Mouse (Mus musculus) stomach, postnatal 0 days (tissue): ENCODE measurements around the gene Mab21l3. TPM values are rescaled to one million over a fixed set of nuclear protein-coding genes. Genes with fewer than 3 reads are reported as not detected.

ENCODE experiments used
- ATAC-seq: fragments of 200-750 bp; cut with Nextera tagmentation; 2 replicates; pipeline ENCODE4 v1.8.0; 2017; ENCODE audit not compliant: low FRiP score, low TSS enrichment
- DNase-seq: peaks from one replicate; pipeline ENCODE4 v3.0.0-alpha.2; 2016; ENCODE audit warnings: low spot score
- H3K27ac ChIP-seq: fragments of 300-500 bp; sonication (generic); replicated peaks from 2 replicates; pipeline ENCODE4 v1.5.1; 2014; ENCODE audit warnings: mild to moderate bottlenecking, control low read depth
- H3K27me3 ChIP-seq: fragments of 300-500 bp; sonication (generic); 2 replicates; pipeline ENCODE4 v1.6.1; 2014; ENCODE audit warnings: low read length; ENCODE audit not compliant: control insufficient read depth, insufficient read depth
- H3K36me3 ChIP-seq: fragments of 300-500 bp; sonication (generic); 2 replicates; pipeline ENCODE4 v1.6.1; 2014; ENCODE audit warnings: low read length, mixed read lengths; ENCODE audit not compliant: control insufficient read depth, insufficient read depth
- H3K4me1 ChIP-seq: fragments of 300-500 bp; sonication (generic); replicated peaks from 2 replicates; pipeline ENCODE4 v1.6.1; 2014; ENCODE audit warnings: antibody characterized with exemption; ENCODE audit not compliant: control insufficient read depth, insufficient read depth
- H3K4me2 ChIP-seq: fragments of 300-500 bp; sonication (generic); replicated peaks from 2 replicates; pipeline ENCODE4 v1.6.1; 2014; ENCODE audit warnings: low read depth, mild to moderate bottlenecking, control low read depth, moderate library complexity
- H3K4me3 ChIP-seq: fragments of 300-500 bp; sonication (generic); 2 replicates; pipeline ENCODE4 v1.5.1; 2014; ENCODE audit warnings: low read depth, low read length, control low read depth
- H3K9ac ChIP-seq: fragments of 300-500 bp; sonication (generic); 2 replicates; pipeline ENCODE4 v1.6.1; 2014; ENCODE audit warnings: mild to moderate bottlenecking, low read length, control low read depth, mixed read lengths
- H3K9me3 ChIP-seq: fragments of 300-500 bp; sonication (generic); 2 replicates; pipeline ENCODE4 v1.6.1; 2016; ENCODE audit warnings: low read length; ENCODE audit not compliant: control insufficient read depth
- CTCF ChIP-seq: IDR thresholded peaks from 2 replicates; pipeline ENCODE4 v1.5.1; 2016; ENCODE audit warnings: antibody characterized with exemption, low read depth, mild to moderate bottlenecking, moderate library complexity
- EP300 ChIP-seq: optimal IDR thresholded peaks from 2 replicates; pipeline ENCODE3; 2016; ENCODE audit warnings: antibody characterized with exemption
- WGBS: fragments of 180-500 bp; shearing (Covaris S2); extraction: QIAGEN DNeasy Blood & Tissue Kit; methylation state at CpG from one replicate; pipeline ENCODE4 v1.1.7; 2014; 5-methylcytosine and 5-hydroxymethylcytosine counted together
- polyA plus RNA-seq: library from polyadenylated mRNA; unstranded; fragments of >200 nt; fragmentation: Nextera tagmentation; extraction: Ambion mirVana; gene quantifications from 2 replicates; pipeline ENCODE4 v1.2.1, GENCODE M21; 2015

The Mab21l3 gene
- polyA plus RNA-seq, 1 experiment from 2014 or later = 0.67 TPM

- Histone ChIP-seq H3K27ac (no peak overlapping the region), H3K9ac (no peak overlapping the region), H3K4me2 (no peak overlapping the region), H3K9me3 (no peaks in the 10 kb centered on the region), H3K27me3 (no peaks in the 10 kb centered on the region), H3K4me3 (no peak overlapping the region), H3K4me1 (no peaks in the 10 kb centered on the region), H3K36me3 (0 out of 2 replicates have a peak, but pooled peaks cover 5% of the 10 kb centered on the region)
- no peak for DNase-seq
- ATAC-seq = no peak
- WGBS = 74% methylated on average over 10 of the region's 10 CpGs
- TF ChIP-seq EP300 (no peak), CTCF (no peak)
Measured at GRCm38 (mm10) chr3:101875258-101875920, 26.6 kb upstream of the Mab21l3 start.

- DNase-seq = no peak
- Histone ChIP-seq H3K4me3 (no peak overlapping the region), H3K9me3 (no peaks in the 10 kb centered on the region), H3K9ac (no peak overlapping the region), H3K27ac (no peak overlapping the region), H3K4me2 (no peak overlapping the region), H3K27me3 (no peaks in the 10 kb centered on the region), H3K4me1 (no peaks in the 10 kb centered on the region), H3K36me3 (0 out of 2 replicates have a peak, but pooled peaks cover 2% of the 10 kb centered on the region)
- ATAC-seq = no peak
- 67% methylated on average over 7 of the region's 7 CpGs for WGBS
- TF ChIP-seq CTCF (no peak), EP300 (no peak)
Measured at GRCm38 (mm10) chr3:101873061-101873675, 24.4 kb upstream of the Mab21l3 start.

GRCm38 (mm10) chr3:101871951-101872350 is 23.2 kb upstream of the Mab21l3 start:
- TF ChIP-seq CTCF (no peak), EP300 (no peak)
- no peaks in the 10 kb centered on the region for H3K27me3 ChIP-seq
- H3K4me3 ChIP-seq = no peak overlapping the region
- no peaks in the 10 kb centered on the region for H3K9me3 ChIP-seq
- no peaks in the 10 kb centered on the region for H3K36me3 ChIP-seq
- DNase-seq (no peak), ATAC-seq (no peak)
- no peak overlapping the region for H3K27ac ChIP-seq
- no peak overlapping the region for H3K9ac ChIP-seq
- H3K4me2 ChIP-seq = no peak overlapping the region
- no peaks in the 10 kb centered on the region for H3K4me1 ChIP-seq
- 85% methylated on average over 9 of the region's 9 CpGs for WGBS

- Histone ChIP-seq H3K9me3 (no peaks in the 10 kb centered on the region), H3K4me1 (no peaks in the 10 kb centered on the region), H3K27ac (no peak overlapping the region), H3K27me3 (no peaks in the 10 kb centered on the region), H3K36me3 (peaks cover 11% of the 10 kb centered on the region; the same call in 1 of the 2 replicates), H3K4me3 (no peak overlapping the region), H3K9ac (no peak overlapping the region), H3K4me2 (no peak overlapping the region; the same call in 1 of the 2 replicates)
- DNase-seq (no peak), ATAC-seq (no peak)
- 51% methylated on average over 4 of the region's 4 CpGs for WGBS
- TF ChIP-seq EP300 (no peak), CTCF (no peak)
Measured at GRCm38 (mm10) chr3:101867001-101867421, 18.3 kb upstream of the Mab21l3 start.

- DNase-seq = no peak
- Histone ChIP-seq H3K36me3 (peaks cover 11% of the 10 kb centered on the region; the same call in 1 of the 2 replicates), H3K9ac (no peak overlapping the region), H3K4me1 (no peaks in the 10 kb centered on the region), H3K9me3 (no peaks in the 10 kb centered on the region), H3K4me3 (no peak overlapping the region), H3K27ac (no peak overlapping the region), H3K27me3 (no peaks in the 10 kb centered on the region), H3K4me2 (no peak overlapping the region)
- no peak for TF ChIP-seq EP300
- TF ChIP-seq CTCF = no peak
- no peak for ATAC-seq
- 46% methylated on average over 3 of the region's 3 CpGs for WGBS
Measured at GRCm38 (mm10) chr3:101861856-101862255, 13.1 kb upstream of the Mab21l3 start.

- Histone ChIP-seq H3K4me1 (no peaks in the 10 kb centered on the region), H3K4me2 (no peak overlapping the region), H3K36me3 (peaks cover 11% of the 10 kb centered on the region; the same call in 1 of the 2 replicates), H3K4me3 (no peak overlapping the region), H3K27ac (no peak overlapping the region), H3K27me3 (no peaks in the 10 kb centered on the region), H3K9ac (no peak overlapping the region), H3K9me3 (no peaks in the 10 kb centered on the region)
- TF ChIP-seq CTCF = no peak
- TF ChIP-seq EP300 = no peak
- DNase-seq = no peak
- ATAC-seq = no peak
- WGBS = 83% methylated on average over 7 of the region's 7 CpGs
Measured at GRCm38 (mm10) chr3:101860151-101860550, 11.4 kb upstream of the Mab21l3 start.
